Mouse (Mus musculus): ENCODE results near the gene 2900026A02Rik.
A peak's percentile ranks its signal among the peaks of the same experiment; 100 is the strongest.

2900026A02Rik gene

DNA sequence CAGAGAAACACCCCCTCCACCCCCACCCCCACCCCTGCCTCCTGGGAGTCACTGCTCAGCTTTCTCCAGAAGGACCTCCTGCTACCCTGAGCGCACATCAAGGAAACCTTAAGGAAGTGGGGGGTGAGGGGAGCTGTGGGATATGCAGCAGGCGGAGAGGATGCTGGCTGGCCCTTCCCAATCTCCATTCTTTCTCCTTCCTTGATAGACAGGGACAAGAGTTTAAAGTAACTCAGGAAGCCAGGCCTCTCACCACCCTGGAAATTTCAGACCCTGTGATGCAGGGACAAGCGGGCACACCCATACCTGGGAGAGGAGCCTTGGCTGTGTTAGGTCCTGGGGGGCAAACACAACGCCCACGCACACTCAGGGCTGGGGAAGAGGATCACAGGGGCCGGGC lies 10.7 kb downstream of the 2900026A02Rik start:
- no peak for DNase-seq

GRCm38 (mm10) chr5:113209898-113210297 lies 11.1 kb downstream of the 2900026A02Rik start:
- DNase-seq = no peak

DNA sequence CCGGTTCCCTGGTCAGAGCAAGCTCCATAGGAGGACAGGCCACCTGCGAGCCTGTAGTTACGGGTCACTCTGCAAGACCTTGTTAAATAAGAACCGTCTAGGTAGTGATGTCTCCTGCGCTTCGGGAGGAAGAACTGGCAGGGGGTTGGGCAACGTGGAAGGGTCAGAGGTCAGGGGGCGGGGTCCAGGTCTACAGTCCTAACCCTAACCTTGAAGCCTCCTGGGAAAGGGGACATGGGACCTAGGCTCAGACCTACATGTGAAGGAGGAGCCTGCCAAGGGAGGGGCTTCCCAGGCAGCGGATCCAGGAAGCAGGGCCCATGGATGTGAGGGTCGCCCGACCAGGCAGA lies 11.7 kb downstream of the 2900026A02Rik start:
- no peak for DNase-seq

- DNase-seq = no peak
These were observed 12.2 kb downstream of the 2900026A02Rik start for GRCm38 (mm10) chr5:113208622-113209400.

GRCm38 (mm10) chr5:113208048-113208447 lies 13.0 kb downstream of the 2900026A02Rik start:
- no peak for DNase-seq

DNA sequence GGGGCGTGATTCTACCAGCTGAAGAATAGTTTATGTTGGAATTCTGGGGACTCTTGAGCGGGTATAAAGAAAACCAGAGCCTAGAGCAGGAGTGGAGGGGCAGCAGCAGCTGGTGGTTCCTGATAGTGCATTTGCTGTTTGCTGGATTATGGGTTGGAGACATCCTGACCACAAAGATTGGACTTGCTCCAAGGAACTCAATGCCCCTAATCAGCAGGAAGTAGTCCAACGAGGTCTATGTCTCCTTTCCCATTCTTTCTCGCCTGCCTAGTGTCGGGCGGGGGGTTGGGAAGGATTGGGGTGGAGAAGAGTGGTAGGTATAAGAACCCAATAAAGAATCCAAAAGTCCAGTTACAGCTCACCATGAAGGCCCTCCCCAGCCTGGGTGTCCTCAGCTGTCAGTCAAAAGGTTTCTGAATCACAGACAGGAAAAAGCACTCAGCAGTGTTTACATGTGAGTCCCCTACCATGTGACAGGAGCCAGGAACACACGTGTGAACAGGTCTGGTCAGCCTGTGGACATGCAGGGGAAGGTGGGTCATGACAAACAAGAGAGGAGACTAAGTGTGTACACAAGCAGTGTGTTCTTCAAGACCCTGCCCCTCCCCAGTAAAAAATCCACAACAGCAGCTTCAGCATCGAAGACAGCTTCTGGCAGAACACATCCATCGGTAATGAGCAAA lies 14.2 kb downstream of the 2900026A02Rik start:
- no peak for DNase-seq

- DNase-seq = no peak
These were observed 16.8 kb downstream of the 2900026A02Rik start for GRCm38 (mm10) chr5:113204193-113204592.

GRCm38 (mm10) chr5:113199772-113200134 lies 21.3 kb downstream of the 2900026A02Rik start:
- DNase-seq = no peak

DNA sequence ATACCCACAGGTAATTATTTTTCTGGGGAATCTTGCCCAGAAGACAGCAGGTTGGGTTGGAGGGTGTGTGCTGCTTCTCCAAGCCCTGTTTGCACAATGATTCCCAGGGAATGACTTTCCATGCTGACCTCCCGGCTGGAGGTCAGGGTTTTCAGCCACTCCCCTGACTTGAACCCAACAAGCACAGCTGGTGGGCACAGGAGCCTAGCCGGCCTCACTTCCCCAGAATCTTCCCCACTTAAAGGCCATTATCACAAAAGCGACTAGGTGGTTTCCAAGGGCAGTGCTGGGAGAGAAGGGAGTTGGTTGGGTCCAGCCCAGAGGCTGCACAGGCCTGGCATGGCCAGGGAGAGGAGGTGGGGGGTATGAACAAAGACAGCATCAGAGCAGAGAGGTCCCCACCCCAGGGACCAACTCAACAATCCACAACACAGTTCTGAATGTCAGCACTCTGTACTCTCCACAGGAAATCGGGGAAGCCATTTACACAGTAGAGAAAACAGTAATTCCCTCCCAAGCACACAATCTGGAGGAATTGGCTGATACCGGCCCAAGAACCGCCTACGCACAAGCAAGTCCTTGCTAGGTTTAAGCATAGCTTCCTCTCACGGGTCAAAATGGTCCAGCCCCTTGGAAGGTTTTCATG lies 21.8 kb downstream of the 2900026A02Rik start:
- no peak for DNase-seq

DNA sequence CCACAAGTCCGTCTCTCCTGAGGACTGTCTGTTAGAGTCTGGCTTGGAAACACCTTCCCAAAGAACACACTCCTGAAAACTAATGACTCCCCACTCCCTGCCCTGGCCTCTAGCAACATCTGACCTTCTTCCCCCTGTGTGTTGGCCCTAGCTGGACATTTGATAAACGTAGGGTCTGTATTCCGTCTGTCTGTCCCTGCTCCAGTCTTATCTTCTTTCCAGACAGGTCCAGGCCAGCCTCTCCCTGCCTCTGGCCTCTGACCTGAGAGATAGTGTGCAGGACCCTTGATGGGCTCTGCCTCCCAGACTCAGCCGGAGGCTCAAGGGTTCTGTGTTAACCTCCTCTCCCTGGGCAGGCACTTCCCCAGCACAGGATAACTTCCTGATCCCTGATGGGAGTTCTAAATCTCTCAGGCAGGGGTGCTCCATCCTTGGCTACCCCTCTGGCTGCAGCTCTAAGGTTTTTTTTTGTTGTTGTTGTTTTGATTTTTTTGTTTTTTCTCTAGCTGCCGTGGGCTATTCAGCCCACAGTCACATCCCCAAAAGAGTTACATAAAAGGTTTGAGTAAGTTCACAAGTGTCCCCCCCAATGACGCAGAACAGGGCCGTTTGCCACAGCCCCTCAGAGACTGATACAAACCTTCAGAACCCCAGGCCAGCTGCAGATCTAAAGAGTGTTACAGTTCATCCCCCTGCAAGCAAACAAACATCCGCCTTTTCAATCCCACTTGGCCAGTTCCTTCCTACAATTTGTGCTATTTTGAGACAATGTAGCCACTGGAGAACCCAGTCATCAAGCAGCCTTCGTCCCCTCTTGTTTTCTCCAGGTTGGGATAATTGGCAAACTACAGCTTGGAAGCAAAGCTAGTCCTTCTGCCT lies 23.9 kb downstream of the 2900026A02Rik start:
- DNase-seq = no peak

DNA sequence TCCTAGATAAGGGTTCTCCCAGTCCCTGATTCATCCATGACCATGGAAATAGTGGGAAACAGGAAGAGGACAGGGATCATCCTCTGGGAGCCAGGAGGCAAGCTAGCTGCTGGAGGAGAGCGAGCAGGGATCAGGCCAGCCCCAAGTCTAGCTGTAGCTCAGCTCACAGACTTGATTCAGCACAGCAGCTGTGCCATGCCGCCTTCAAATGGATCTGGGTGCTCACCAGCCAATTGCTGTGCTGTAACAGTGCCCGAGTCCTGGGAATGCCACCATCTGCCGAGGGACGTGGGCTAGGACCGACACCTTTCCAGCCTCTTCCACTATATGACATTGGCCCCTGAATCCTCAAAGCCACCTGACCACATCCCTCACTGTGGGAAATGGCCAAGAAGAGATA lies 25.1 kb downstream of the 2900026A02Rik start:
- peak; percentile 56 for DNase-seq

DNA sequence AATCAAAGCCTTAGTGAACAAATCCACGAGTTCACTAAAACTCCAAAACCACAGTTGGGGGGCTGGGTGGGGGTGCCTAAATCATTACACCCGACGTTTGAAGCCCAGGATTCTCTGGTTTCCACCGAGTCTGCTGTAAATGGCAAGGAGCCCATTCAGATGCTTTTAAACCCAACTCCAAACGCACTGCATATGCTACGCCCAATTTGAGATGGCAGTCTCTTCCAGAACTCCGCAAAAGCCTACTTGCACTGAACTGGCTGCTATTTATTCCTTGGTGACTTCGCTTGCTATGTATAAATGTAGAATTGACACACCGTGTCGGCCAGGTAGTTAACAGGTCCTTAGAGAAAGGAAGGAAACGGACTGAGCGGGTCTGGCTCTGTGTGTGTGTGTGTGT lies 25.6 kb downstream of the 2900026A02Rik start:
- DNase-seq = no peak

DNA sequence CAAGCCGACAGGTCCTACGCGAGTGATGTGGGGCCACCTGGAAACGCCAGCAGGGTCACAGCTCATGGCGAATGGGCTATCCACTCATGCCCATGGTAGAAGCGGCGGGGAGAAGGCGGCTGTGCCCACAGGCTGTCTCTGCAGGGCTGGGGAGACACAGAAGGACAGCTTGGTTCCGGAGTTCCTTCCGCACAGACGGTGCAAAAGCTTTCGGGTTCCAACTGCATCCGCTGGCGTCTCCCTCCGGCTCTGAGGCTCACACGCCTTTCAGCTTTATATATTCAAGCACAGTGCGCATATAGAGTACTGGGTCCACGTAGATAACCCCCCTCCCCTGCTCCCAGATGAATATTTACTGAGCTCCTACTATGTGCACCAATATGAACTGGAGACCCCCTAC lies 27.3 kb downstream of the 2900026A02Rik start:
- peak; percentile 59 for DNase-seq

DNA sequence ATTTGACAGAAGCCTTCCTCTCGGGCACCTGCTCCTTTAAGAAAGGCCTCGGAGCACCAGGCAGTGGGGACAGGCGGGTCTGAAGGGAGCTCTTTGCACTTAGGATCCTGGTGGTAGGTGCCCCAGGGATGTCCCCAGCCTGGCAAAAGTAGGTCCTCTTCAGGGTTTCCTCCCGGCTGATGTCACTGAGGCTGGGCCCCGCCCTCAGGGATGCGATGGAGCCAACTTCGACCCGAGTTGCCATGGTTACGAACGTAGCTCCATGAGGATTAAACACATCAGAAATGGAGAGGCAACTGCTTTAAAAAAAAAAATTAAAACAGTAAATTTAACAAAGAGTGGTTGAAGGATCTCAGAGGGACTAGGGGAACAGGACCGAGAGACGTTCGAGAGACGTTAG lies 29.1 kb downstream of the 2900026A02Rik start:
- no peak for DNase-seq

- DNase-seq = no peak
These were observed 30.5 kb downstream of the 2900026A02Rik start for GRCm38 (mm10) chr5:113190558-113190957.

- no peak for DNase-seq
These were observed 39.6 kb downstream of the 2900026A02Rik start for GRCm38 (mm10) chr5:113181441-113181840.

DNA sequence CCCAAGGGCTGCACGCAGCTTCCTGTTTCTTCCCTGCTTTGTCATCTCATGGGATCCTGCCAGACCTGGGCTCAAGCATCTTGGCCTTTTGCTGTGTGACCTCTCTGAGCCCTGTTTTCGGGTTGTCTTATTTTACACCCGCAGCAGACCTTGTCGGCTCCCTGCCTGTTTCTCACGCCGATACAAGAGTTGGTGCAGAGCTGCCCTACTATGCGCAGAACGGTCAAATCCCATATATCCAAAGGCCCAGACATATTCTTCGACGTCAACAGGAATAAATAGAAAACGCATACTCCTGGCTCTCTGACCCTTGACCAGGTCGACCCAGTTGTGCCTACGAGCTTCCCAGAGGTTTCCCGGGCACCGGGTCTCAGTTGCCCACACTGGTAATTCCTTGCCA lies 40.3 kb downstream of the 2900026A02Rik start:
- DNase-seq = no peak

GRCm38 (mm10) chr5:113179843-113180682 lies 41.0 kb downstream of the 2900026A02Rik start:
- peak; percentile 80 for DNase-seq

GRCm38 (mm10) chr5:113179451-113179842 lies 41.6 kb downstream of the 2900026A02Rik start:
- no peak for DNase-seq

DNA sequence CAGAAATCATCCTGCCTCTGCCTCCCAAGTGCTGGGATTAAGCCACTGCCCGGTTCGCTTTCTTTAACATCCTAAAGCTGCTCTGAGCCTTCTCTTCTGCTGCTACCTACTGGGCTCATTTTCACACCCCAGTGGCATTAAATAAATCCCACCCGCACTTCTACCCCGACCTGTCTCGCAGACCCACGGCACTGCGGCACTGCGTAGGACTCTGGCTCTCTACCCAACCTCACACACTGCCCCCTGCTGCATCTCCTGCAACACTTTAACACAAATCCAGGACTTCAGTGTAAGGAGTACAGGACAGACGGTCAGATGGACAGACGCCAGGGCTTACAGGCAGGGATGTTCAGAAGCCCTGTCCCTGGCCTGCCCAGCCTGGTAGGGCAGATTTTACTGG lies 45.1 kb downstream of the 2900026A02Rik start:
- no peak for DNase-seq

- DNase-seq = no peak
These were observed 45.9 kb downstream of the 2900026A02Rik start for GRCm38 (mm10) chr5:113174916-113175692.
